Mouse (Mus musculus): Measurements from ENCODE around the gene Stx2.

Stx2 gene

GRCm38 (mm10) chr5:128952291-128953195 is 55.8 kb downstream of the Stx2 start:
- DNase-seq (ENCODE audit: low spot score in 2 of 2) = peak in 1 of 2 experiments; percentile 38

GRCm38 (mm10) chr5:128951472-128951871 is 56.9 kb downstream of the Stx2 start:
- DNase-seq (ENCODE audit: low spot score in 2 of 2) = no peak

- DNase-seq (ENCODE audit: low spot score in 2 of 2) = no peak
Measured at GRCm38 (mm10) chr5:128947093-128947492, 61.3 kb downstream of the Stx2 start.

GRCm38 (mm10) chr5:128940436-128940835 is 67.9 kb downstream of the Stx2 start:
- DNase-seq (ENCODE audit: low spot score in 2 of 2) = no peak

- DNase-seq (ENCODE audit: low spot score in 2 of 2) = no peak
Measured at GRCm38 (mm10) chr5:128935359-128935899, 72.9 kb downstream of the Stx2 start.

Measured in frontal cortex, postnatal 25 days (tissue).